Mouse (Mus musculus) lung, postnatal 25 days (tissue): ENCODE data around the gene Olfr707.
"Not testable (repeated sequence)": the region's sequence is repeated elsewhere in the genome, so short reads cannot be mapped to it uniquely, and the experiment has no call there.

Experiments used
- DNase-seq: peaks from one replicate; pipeline ENCODE4 v3.0.0; 2022; ENCODE audit warnings: low spot score

Olfr707 gene

DNA sequence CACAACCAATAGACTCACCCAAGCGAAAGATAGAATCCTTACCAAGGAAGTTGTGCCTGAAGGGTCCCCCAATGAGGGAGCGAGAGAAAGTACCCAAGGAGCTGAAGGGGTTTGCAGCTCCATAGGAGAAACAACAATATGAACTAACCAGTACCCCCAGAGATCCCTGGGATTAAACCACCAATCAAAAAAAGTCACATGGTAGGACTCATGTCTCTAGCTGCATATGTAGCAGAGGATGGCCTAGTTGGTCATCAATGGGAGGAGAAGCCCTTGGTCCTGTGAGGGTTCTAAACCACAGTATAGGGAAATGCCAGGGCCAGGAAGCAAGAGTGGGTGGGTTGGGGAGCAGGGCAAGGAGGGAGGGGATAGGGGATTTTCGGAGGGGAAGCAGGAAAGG, at the start of gene Olfr707:
Gene Olfr707, minus strand, starts transcription at position 101 of the 400 bp plus-strand sequence.
- DNase-seq, result not testable (repeated sequence)

DNA sequence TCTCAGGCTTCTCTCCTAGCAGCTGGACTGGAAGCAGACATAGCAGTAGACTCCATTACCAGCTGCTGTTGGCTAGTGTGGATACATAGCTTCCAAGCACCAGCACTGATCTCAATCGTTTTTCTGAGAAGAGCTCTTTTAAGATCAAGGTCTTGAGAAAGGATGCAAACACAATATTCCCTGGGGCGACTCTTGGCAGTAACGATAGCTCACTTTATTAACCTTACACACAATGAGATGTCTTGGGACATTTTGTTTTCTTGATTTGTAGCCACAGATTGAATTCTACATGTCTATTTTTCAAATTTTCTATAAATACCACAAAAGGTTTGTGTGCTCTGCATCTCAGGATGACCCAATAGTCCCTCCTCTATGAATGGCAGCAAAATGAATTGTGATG, 47.2 kb upstream of the Olfr707 start, which contains the start of gene Olfr710:
Gene Olfr710, minus strand, starts transcription at position 101 of the 400 bp plus-strand sequence.
- no peak for DNase-seq

DNA sequence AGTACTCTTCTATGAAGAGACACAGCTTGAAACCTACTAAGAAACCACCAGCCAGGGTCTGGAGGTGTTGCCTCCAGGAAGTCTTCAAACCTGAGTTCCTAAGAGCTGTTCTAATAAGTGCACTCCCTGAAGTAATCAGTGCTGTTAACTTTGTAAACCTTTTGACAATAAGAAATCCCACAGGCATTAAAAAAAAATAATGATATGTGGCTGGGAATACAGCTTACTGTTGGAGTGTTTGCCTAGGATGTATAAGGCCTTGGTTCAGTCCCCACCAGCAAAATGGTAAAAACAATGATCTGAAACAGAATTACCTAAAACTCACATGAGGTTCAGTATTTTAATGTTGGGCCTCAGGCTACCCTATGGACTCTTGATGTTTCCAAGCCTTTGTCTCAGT, 31.1 kb upstream of the Olfr707 start, which contains the start of gene Olfr709-ps1:
Gene Olfr709-ps1, minus strand, starts transcription at position 101 of the 400 bp plus-strand sequence.
- DNase-seq, result no peak

DNA sequence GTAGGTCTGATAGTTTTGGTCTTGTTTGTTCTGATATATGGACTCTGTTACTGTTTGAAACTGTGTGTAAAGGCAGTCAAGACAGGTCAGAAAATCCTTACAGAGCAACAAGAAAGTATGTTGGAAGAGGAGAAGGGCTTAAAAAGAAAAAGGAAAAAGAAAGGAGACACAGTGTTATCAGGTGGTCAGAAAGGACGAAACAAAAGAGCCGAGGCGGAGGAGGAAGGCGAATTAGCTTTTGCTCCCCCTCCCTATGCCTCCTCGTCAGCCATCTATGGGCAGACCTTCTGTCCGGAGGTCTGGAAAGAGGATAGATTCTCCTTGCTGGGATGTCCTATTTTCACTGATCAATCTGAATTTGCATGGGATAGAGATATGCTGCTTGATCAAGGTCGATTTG, 19.9 kb upstream of the Olfr707 start:
- not testable (repeated sequence) for DNase-seq

DNA sequence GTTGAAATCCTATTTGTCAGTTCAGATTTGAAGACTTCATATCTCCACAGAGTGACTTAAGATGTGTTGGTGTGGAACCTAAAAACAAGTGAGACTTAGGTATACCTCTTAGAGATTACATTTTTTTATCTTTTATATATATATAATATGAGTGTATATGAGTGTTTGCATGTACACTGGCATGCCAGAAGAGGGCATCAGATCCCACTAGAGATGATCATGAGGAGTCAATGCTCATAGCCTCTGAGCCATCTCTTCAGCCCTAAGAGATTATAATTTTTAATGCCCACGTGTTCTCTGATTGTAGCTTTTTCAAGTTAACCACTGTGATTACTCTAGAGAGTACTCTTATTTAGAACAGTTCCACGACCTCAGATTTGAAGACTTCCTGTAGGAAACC, 6.6 kb upstream of the Olfr707 start, which contains the start of gene Olfr1532-ps1:
Gene Olfr1532-ps1, plus strand, starts transcription at position 326 of the 400 bp plus-strand sequence.
- no peak for DNase-seq

DNA sequence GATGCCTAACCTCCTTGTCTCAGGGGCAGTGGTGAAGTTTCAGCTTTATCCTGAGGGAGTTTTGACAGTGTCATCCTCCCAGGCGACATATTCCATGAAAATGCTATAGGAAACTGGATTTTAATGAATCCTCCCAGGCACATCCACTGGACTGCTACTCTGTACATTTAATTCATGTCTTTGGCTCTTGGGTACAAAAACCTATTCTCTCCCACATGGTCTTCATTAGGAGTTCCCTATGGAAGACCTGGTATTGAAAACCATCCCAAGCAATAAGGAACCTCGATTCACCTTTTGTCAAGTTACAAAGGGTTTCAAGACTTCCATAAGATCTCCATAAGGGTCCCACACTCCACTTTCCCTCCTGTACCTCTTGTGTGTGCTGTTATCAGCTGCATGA, 13.0 kb downstream of the Olfr707 start, which contains the start of gene Olfr706:
Gene Olfr706, minus strand, starts transcription at position 101 of the 400 bp plus-strand sequence.
- no peak for DNase-seq

DNA sequence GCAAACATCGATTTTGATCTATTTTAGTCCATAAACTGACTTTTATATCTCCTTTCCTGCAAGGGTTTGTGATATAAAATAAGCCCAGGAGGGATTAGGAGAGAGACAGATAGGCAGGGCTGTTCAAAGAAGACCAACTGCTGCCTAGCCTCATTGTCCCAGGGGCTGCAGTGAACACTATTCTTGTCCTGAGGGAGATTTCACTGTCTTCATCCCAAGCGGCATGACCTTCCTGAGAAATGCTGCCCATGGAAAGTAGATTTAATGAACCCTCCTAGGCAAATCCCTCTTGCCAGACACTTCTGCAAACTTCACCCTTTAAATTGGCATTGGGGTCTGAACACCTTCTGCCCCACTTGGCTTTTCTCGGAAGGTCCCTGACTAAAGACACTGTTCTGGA, 24.2 kb downstream of the Olfr707 start, which contains the start of gene Olfr705:
Gene Olfr705, minus strand, starts transcription at position 101 of the 400 bp plus-strand sequence.
- no peak for DNase-seq

DNA sequence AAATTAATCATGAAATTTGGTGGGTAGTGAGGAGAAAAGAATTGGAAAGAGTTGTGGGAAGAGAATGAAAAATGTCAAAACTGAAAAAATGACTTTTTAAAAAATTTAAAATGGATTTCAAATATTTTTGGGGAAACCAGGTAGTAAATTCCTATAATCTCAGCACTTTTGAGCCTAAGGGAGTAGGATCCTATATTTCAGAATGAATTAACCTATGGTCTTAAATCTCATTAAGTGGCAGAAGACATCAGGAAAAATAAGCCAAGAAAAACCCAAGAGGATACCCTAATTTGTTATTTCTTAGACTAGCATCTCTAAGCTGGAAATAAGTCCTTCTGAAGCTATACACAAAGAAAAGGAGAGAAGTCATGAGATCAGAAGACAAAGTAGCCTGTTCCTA, 38.2 kb downstream of the Olfr707 start, which contains the start of gene Olfr704:
Gene Olfr704, plus strand, starts transcription at position 301 of the 400 bp plus-strand sequence.
- DNase-seq, result no peak

DNA sequence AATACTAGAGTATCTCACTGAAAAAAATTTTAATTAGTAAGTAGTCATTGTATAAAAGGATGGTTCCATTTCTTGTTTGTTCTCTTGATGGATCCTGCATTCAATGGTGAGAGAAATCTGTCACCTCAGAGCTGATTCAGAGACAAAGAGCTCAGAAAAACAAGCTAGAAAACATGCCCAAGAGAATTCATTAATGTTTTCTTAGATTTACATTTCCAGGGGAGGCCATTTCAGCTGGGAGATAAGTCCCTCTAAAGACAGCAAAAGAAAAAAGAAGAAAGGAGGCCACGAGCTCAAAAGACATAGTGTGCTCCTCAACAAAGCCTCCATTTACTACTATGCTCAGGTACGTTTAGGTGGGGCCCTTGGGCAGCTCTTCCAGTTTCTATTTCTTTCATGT, 58.0 kb downstream of the Olfr707 start, which contains the start of gene Olfr703:
Gene Olfr703, plus strand, starts transcription at position 301 of the 400 bp plus-strand sequence.
- DNase-seq, result no peak
